Mouse (Mus musculus) telencephalon, adult 2 months (tissue): ENCODE data around the gene Hck.

Experiments used
- DNase-seq: peaks from one replicate; pipeline ENCODE4 v3.0.0-alpha.2; 2011; ENCODE audit warnings: low read depth, low spot score

Gene Hck

GRCm38 (mm10) chr2:153090551-153091165, 17.6 kb upstream of the Hck start:
- no peak for DNase-seq

DNA sequence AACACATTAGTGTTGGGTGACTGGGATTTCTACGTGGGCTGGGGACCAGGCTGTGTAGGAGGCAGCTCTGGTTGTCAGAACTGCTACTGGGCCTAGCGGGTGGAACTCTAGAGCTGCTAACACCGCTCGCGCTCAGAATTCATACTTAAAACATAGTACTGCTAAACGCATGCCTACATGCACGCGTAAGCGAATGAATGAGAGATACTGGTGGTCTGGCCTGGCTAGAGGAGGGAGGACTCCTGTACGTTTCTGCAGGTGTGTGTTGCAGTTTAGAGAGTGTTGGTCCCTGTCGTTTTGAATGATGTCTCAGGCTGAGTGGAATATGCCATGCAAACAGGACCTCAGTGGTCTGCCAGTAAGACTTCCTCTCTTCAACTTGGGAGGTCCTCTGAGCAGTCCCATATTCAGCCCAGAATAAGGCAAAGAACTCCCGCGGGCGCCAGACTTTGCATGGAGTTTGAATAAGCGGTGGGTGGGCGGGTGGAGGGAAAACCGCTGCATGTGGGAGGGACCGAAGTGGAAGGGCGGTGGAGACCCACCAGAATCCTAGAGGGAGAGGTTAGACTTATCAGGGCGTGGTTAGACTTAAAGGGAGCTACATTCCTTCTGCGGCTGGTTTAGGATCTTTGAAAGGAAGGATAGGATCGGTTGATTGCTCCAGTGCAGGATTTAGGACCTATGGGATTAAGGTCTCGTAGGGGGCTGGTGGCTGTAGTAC, 1.1 kb upstream of the Hck start:
- DNase-seq: no peak

DNA sequence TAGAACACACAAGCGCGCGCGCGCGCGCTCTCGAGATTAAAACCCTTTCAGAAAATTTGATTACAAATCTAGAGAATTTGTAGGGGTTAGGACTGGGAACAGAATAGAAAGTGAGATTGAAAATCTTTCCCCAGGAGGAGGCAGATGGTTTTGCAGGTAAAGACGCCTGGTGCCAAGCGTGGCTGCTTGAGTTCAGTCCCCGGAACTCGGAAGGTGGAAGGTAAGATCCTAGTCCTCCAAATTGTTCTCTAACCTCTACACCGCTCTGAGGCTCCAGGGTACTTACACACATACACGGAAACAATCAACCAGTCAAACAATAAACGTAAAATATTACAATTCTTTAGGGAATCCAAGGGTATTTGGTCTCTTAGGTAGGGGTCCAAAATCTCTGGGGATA, 466 bp upstream of the Hck start:
- DNase-seq: no peak

- DNase-seq: no peak
Observed at GRCm38 (mm10) chr2:153109596-153109995, 1.3 kb downstream of the Hck start.

GRCm38 (mm10) chr2:153111298-153111697, 3.0 kb downstream of the Hck start:
- no peak for DNase-seq

DNA sequence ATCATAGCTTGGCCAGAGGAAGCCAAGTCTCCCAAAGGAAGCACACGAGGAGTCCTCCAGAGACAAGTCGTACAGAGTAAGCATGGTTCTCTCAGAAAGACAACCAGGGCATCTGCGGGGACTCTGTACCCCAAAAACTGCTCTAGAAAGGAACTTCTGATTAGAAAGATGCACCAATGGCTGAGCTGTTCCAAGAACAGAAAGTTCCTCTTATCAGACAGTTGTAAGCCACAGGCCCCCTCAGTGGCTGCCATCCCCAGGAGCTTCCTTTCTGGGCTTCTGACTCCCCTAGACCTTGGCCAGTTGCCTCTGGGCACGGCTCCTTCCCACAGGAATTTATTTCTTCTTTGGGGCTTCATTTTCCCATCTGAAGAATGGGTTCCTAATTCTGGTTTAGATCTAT, 7.4 kb downstream of the Hck start:
- DNase-seq: no peak

- no peak for DNase-seq
Observed at GRCm38 (mm10) chr2:153117051-153117486, 8.8 kb downstream of the Hck start.

DNA sequence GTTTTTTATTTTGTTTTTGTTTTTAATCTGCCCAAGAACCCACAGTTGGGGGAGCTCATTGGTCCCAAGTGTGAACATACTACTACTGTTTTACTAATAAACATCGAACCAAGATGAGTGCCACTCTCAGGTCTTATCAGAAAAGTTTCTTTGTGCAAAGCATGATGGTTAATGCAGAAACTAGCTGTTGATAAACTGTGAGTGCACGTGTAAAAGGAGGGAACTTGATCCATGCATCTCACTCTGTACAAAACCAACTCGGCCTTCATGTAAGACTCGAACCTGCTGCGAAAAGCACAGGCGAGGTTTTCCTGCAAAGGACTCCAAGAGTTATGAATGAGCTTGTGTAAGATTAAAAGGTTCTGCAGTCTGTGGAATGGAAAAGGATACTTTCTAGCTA, 11.2 kb downstream of the Hck start:
- DNase-seq: no peak

- no peak for DNase-seq
Observed at GRCm38 (mm10) chr2:153120126-153120525, 11.9 kb downstream of the Hck start.

DNA sequence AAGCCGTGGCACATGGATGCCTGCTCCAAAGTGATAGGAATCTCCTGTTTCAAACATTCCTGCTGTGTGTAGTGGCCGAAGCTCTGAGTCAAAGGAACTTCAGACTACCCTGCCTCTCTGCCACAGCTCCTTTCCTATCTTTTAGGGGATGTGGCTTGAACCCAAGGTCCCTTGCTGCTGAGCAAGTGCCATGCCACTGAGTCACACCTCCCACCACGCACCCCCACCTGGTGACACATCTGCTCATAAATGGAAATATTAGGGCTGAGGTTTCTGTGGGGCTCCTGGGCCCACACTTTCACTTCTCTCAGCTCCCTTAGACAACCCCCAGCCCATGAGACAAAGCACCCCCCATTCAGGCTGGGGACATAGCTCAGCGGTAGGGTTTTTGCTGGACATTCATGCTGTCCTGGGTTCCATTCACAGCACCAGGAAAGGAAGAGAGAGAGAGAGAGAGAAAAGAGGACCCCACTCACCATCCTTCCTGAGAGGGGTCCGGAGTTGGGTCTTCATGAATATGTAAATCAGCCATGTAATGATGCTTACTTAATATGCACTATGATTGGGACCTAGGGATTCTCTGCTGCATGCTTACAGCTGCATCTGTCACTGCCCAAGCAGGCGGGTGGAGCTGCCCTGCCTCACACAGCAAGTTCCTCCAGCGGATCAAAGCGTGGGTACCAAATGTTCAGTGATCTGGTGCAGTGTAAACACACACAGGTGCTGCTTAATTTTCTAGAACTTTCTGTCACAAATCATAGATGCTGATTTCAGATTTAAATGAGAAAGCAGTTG, 13.8 kb downstream of the Hck start:
- DNase-seq: no peak

DNA sequence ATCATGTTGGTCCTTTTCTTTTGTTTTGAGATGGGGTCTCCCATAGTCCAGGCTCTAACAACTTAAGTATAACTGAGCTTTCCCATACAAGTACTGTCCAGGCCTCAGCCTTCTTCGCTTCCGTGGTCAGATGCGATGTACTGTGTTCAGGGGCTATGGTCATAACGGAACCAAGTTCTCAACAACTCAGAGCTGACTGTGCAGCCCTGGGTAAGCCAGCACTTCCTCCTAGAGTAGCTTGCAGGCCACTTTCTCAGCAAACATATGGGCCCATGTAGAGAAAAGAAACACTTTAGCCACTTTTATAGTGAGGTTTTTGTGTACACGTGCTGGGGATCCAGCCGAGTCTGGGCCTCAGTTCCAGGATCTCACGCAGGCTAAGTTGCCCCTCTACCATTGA, 14.4 kb downstream of the Hck start:
- no peak for DNase-seq

GRCm38 (mm10) chr2:153125875-153126274, 17.6 kb downstream of the Hck start:
- no peak for DNase-seq

DNA sequence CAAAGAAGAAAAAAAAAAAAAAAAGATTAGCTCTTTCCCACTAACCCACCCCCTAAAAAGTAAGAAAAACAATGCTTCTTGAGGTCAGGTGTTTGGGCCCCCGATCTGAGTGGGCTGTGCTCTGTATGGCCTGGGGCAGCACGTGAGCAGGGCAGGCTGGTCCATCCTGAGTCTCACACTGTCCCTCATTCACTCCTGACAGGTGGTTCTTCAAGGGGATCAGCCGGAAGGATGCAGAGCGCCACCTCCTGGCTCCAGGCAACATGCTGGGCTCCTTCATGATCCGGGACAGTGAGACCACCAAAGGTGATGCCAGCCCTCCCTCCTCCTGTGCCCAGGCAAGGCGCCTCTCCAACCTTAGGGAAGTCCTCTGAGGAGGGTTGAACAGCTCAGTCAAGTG, 22.8 kb downstream of the Hck start:
- no peak for DNase-seq

GRCm38 (mm10) chr2:153134237-153134636, 26.0 kb downstream of the Hck start:
- no peak for DNase-seq

DNA sequence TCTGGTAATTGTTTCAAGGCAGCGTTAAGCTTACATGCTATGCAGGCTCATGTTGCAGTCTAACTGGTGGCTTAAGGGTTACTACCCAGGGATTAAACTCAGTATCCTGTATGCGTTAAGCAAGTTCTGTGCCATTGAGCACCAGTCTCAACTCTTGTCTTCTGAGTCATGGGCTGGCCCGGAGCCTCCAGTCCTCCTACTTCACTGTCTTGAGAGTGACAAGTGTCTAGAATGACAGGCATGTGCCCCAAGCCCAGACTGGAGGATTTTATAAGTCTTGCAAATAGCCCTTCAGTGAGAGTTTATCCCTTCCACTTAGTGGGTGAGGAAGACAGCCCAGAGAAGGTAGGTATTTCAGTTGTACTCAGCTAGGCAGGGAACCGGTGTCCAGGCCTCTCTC, 27.9 kb downstream of the Hck start:
- no peak for DNase-seq

DNA sequence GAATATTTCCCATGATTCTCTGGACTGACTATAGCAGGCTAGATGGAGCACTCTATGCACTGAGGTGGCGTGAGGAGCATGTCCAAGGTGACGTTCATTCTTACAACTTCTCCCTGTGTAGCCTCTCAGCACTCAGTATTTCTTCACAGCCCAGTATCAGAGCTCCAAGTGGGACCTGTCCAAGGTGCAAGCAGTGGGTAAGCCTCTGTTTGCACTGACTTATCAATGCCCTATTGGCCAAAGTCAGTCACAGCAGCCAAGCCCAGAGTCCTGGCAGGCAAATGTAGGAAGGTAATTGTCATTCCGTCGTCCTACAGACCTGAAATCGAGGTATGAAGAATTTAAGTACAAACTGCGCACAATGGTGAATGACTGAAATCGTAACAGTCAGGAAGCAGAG, 30.9 kb downstream of the Hck start:
- DNase-seq: no peak

- no peak for DNase-seq
Observed at GRCm38 (mm10) chr2:153139996-153140613, 31.8 kb downstream of the Hck start.

DNA sequence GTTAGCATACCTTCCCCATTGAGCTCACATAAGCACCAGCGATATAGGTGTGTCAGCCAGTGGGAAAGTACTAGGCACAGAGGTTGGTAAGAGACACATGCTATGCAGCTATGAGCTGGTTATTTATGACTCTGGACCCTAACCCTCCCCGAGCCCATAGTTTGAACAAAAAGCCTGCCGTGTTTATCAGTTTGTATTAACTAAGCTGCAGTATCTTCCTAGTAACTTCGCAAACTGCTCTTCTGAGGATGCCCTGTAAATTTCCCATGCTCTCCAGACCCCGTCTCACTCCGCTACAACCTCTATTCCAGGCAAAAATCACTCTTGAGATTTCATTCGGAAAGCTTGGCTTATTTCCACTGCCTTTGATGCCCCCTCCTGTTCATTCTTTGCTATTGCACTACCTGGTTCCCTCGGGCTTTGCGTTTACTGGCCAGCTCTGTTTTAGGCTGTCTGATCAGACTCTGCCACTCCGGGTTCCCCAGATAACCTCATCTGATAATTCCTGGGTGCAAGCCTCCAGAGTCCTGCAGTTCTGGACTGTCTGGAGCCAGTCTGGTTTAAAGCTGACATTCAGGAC, 34.4 kb downstream of the Hck start:
- no peak for DNase-seq

DNA sequence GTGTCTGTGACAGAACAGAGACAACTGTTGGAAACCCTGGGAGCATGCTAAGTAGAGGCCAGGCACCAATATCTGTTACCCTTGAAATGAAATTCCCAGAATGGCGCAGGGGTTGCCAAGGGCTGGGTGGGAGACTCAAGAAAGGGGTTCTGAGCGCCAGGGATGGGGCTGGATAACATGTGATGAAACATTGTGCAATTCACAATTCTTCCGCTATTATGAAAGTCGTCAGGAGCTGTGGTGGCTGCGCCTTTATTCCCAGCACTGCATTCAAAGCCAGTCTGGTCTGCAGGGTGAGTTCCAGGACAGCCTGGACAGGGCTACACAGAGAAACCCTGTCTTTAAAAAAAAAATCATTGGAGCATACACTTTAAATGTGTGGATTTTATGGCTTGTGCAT, 37.1 kb downstream of the Hck start:
- no peak for DNase-seq

- DNase-seq: no peak
Observed at GRCm38 (mm10) chr2:153147236-153147635, 39.0 kb downstream of the Hck start.

GRCm38 (mm10) chr2:153147715-153148114, 39.4 kb downstream of the Hck start:
- no peak for DNase-seq

GRCm38 (mm10) chr2:153149742-153150141, 41.5 kb downstream of the Hck start:
- DNase-seq: no peak
